Mouse (Mus musculus): ENCODE data around the gene Zranb1.

DNA sequence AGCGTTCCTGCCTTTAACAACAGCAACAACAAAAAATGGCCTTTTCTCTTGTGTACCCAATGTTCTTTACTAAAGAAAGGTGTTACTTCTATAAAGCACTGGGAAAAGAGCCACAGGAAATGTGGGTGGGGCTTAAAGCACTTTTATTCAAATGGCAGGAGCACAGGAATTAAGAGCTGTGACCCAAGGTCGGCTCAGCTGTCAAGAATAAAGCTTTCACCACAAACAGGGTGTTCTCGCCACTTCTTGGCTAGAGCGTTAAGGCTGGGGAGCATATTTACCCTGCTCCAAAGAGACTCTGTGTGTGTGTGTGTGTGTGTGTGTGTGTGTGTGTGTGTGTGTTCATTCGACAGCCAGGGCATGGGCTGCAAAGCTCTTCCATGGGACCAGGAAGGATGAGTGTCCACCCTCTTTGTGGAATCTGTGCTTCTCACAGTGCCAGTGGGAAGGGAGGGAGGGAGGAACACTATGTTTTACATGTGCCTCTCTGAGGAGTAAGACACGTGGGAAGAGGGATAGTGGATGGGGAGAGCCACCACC, 88.6 kb downstream of the Zranb1 start:
- TF ChIP-seq CTCF (IDR thresholded peaks at IDR 0.05; ENCODE audit: borderline replicate concordance, insufficient read depth, low read depth, low read length) (no peak), POLR2A (IDR thresholded peaks at IDR 0.05; ENCODE audit: borderline replicate concordance, insufficient read depth, low read length) (no peak)
